Mouse (Mus musculus): ENCODE measurements around the gene Sp4.

- TF ChIP-seq POLR2A (IDR thresholded peaks at IDR 0.05; ENCODE audit: insufficient read depth, low read depth, low read length) (no peak), CTCF (IDR thresholded peaks at IDR 0.05; ENCODE audit: insufficient read depth, low read depth, low read length) (no peak)
Observed at GRCm38 (mm10) chr12:118328739-118329249, 27.6 kb upstream of the Sp4 start.

Measured in olfactory bulb, adult 2 months (tissue).